Mouse (Mus musculus): ENCODE results near the gene Wipf1. TPM values are rescaled to one million over a fixed set of nuclear protein-coding genes. Genes with fewer than 3 reads are reported as not detected.

Gene Wipf1
- polyA plus RNA-seq, 1 experiment from 2014 or later = 8.0 TPM

- no peak for TF ChIP-seq CTCF (IDR thresholded peaks at IDR 0.05; ENCODE audit: low read depth)
- 88% methylated on average over 9 of the region's 9 CpGs for WGBS
- no peak for ATAC-seq (replicated peaks; ENCODE audit: low FRiP score, low read depth)
- Histone ChIP-seq H3K4me2 (ENCODE audit: low read length) (no peak overlapping the region), H3K27ac (no peak overlapping the region), H3K4me3 (replicated peaks; ENCODE audit: low read depth, low read length) (no peak overlapping the region), H3K9me3 (replicated peaks; ENCODE audit: low read length) (no peaks in the 10 kb centered on the region), H3K27me3 (ENCODE audit: insufficient read depth, low read length) (no peaks in the 10 kb centered on the region), H3K9ac (ENCODE audit: low read depth, low read length) (no peak overlapping the region), H3K4me1 (replicated peaks; ENCODE audit: insufficient read depth, low read length) (no peaks in the 10 kb centered on the region), H3K36me3 (ENCODE audit: insufficient read depth, low read length) (no peaks in the 10 kb centered on the region)
- DNase-seq (ENCODE audit: low spot score) = no peak
These were observed 125.1 kb downstream of the Wipf1 start for GRCm38 (mm10) chr2:73404442-73404841.

- H3K9ac ChIP-seq (ENCODE audit: low read depth, low read length) = no peak overlapping the region
- no peaks in the 10 kb centered on the region for H3K27me3 ChIP-seq (ENCODE audit: insufficient read depth, low read length)
- no peaks in the 10 kb centered on the region for H3K36me3 ChIP-seq (ENCODE audit: insufficient read depth, low read length)
- no peak overlapping the region for H3K4me3 ChIP-seq (replicated peaks; ENCODE audit: low read depth, low read length)
- peak; percentile 58 for TF ChIP-seq CTCF (IDR thresholded peaks at IDR 0.05; ENCODE audit: low read depth)
- no peak overlapping the region for H3K27ac ChIP-seq
- H3K4me2 ChIP-seq (ENCODE audit: low read length) = no peak overlapping the region
- no peaks in the 10 kb centered on the region for H3K9me3 ChIP-seq (replicated peaks; ENCODE audit: low read length)
- H3K4me1 ChIP-seq (replicated peaks; ENCODE audit: insufficient read depth, low read length) = no peaks in the 10 kb centered on the region
- 75% methylated on average over 15 of the region's 15 CpGs for WGBS
- ATAC-seq (replicated peaks; ENCODE audit: low FRiP score, low read depth) = no peak
- DNase-seq (ENCODE audit: low spot score) = peak; percentile 50
These were observed 126.0 kb downstream of the Wipf1 start for GRCm38 (mm10) chr2:73403385-73404013.

- ATAC-seq (replicated peaks; ENCODE audit: low FRiP score, low read depth) (no peak), DNase-seq (ENCODE audit: low spot score) (no peak)
- H3K4me3 ChIP-seq (replicated peaks; ENCODE audit: low read depth, low read length) = no peak overlapping the region
- H3K27me3 ChIP-seq (ENCODE audit: insufficient read depth, low read length) = no peaks in the 10 kb centered on the region
- no peak overlapping the region for H3K27ac ChIP-seq
- H3K9me3 ChIP-seq (replicated peaks; ENCODE audit: low read length) = no peaks in the 10 kb centered on the region
- no peaks in the 10 kb centered on the region for H3K4me1 ChIP-seq (replicated peaks; ENCODE audit: insufficient read depth, low read length)
- no peaks in the 10 kb centered on the region for H3K36me3 ChIP-seq (ENCODE audit: insufficient read depth, low read length)
- 14% methylated on average over 1 of the region's 1 CpGs for WGBS
- H3K4me2 ChIP-seq (ENCODE audit: low read length) = no peak overlapping the region
- no peak overlapping the region for H3K9ac ChIP-seq (ENCODE audit: low read depth, low read length)
- TF ChIP-seq CTCF (IDR thresholded peaks at IDR 0.05; ENCODE audit: low read depth) = no peak
These were observed 127.8 kb downstream of the Wipf1 start for GRCm38 (mm10) chr2:73401689-73402088.

- WGBS = 88% methylated on average over 2 of the region's 2 CpGs
- H3K9ac ChIP-seq (ENCODE audit: low read depth, low read length) = no peak overlapping the region
- no peak for DNase-seq (ENCODE audit: low spot score)
- H3K27me3 ChIP-seq (ENCODE audit: insufficient read depth, low read length) = no peaks in the 10 kb centered on the region
- no peaks in the 10 kb centered on the region for H3K36me3 ChIP-seq (ENCODE audit: insufficient read depth, low read length)
- no peak overlapping the region for H3K4me2 ChIP-seq (ENCODE audit: low read length)
- no peaks in the 10 kb centered on the region for H3K4me1 ChIP-seq (replicated peaks; ENCODE audit: insufficient read depth, low read length)
- no peak overlapping the region for H3K4me3 ChIP-seq (replicated peaks; ENCODE audit: low read depth, low read length)
- no peak for TF ChIP-seq CTCF (IDR thresholded peaks at IDR 0.05; ENCODE audit: low read depth)
- ATAC-seq (replicated peaks; ENCODE audit: low FRiP score, low read depth) = no peak
- no peaks in the 10 kb centered on the region for H3K9me3 ChIP-seq (replicated peaks; ENCODE audit: low read length)
- H3K27ac ChIP-seq = no peak overlapping the region
These were observed 132.1 kb downstream of the Wipf1 start for GRCm38 (mm10) chr2:73397476-73397875.

- 92% methylated on average over 3 of the region's 3 CpGs for WGBS
- Histone ChIP-seq H3K9ac (ENCODE audit: low read depth, low read length) (no peak overlapping the region), H3K36me3 (ENCODE audit: insufficient read depth, low read length) (no peaks in the 10 kb centered on the region), H3K4me2 (ENCODE audit: low read length) (no peak overlapping the region), H3K9me3 (replicated peaks; ENCODE audit: low read length) (no peaks in the 10 kb centered on the region), H3K4me3 (replicated peaks; ENCODE audit: low read depth, low read length) (no peak overlapping the region), H3K27ac (no peak overlapping the region), H3K27me3 (ENCODE audit: insufficient read depth, low read length) (no peaks in the 10 kb centered on the region), H3K4me1 (replicated peaks; ENCODE audit: insufficient read depth, low read length) (no peaks in the 10 kb centered on the region)
- ATAC-seq (replicated peaks; ENCODE audit: low FRiP score, low read depth) = no peak
- TF ChIP-seq CTCF (IDR thresholded peaks at IDR 0.05; ENCODE audit: low read depth) = no peak
- no peak for DNase-seq (ENCODE audit: low spot score)
These were observed 132.7 kb downstream of the Wipf1 start for GRCm38 (mm10) chr2:73396828-73397325.

- ATAC-seq (replicated peaks; ENCODE audit: low FRiP score, low read depth) = no peak
- no peaks in the 10 kb centered on the region for H3K4me1 ChIP-seq (replicated peaks; ENCODE audit: insufficient read depth, low read length)
- WGBS = 71% methylated on average over 8 of the region's 8 CpGs
- H3K4me2 ChIP-seq (ENCODE audit: low read length) = no peak overlapping the region
- H3K27ac ChIP-seq = no peak overlapping the region
- H3K9me3 ChIP-seq (replicated peaks; ENCODE audit: low read length) = no peaks in the 10 kb centered on the region
- H3K36me3 ChIP-seq (ENCODE audit: insufficient read depth, low read length) = no peaks in the 10 kb centered on the region
- no peak for TF ChIP-seq CTCF (IDR thresholded peaks at IDR 0.05; ENCODE audit: low read depth)
- H3K9ac ChIP-seq (ENCODE audit: low read depth, low read length) = no peak overlapping the region
- no peaks in the 10 kb centered on the region for H3K27me3 ChIP-seq (ENCODE audit: insufficient read depth, low read length)
- H3K4me3 ChIP-seq (replicated peaks; ENCODE audit: low read depth, low read length) = no peak overlapping the region
- no peak for DNase-seq (ENCODE audit: low spot score)
These were observed 134.0 kb downstream of the Wipf1 start for GRCm38 (mm10) chr2:73395516-73395915.

GRCm38 (mm10) chr2:73394476-73394875 is 135.1 kb downstream of the Wipf1 start:
- no peaks in the 10 kb centered on the region for H3K36me3 ChIP-seq (ENCODE audit: insufficient read depth, low read length)
- 81% methylated on average over 3 of the region's 3 CpGs for WGBS

More at GRCm38 (mm10) chr2:73394476-73394875, 135.1 kb downstream of the Wipf1 start:
- Histone ChIP-seq H3K27me3 (ENCODE audit: insufficient read depth, low read length) (no peaks in the 10 kb centered on the region), H3K4me1 (replicated peaks; ENCODE audit: insufficient read depth, low read length) (no peaks in the 10 kb centered on the region), H3K9ac (ENCODE audit: low read depth, low read length) (no peak overlapping the region), H3K4me2 (ENCODE audit: low read length) (no peak overlapping the region), H3K27ac (no peak overlapping the region), H3K4me3 (replicated peaks; ENCODE audit: low read depth, low read length) (no peak overlapping the region), H3K9me3 (replicated peaks; ENCODE audit: low read length) (no peaks in the 10 kb centered on the region)
- no peak for TF ChIP-seq CTCF (IDR thresholded peaks at IDR 0.05; ENCODE audit: low read depth)
- DNase-seq (ENCODE audit: low spot score) (no peak), ATAC-seq (replicated peaks; ENCODE audit: low FRiP score, low read depth) (no peak)
